Mouse (Mus musculus): ENCODE data around the gene Tmpo. TPM values are rescaled to one million over a fixed set of nuclear protein-coding genes. Genes with fewer than 3 reads are reported as not detected.
A peak's percentile ranks its signal among the peaks of the same experiment; 100 is the strongest.
"Not testable (repeated sequence)": the region's sequence is repeated elsewhere in the genome, so short reads cannot be mapped to it uniquely, and the experiment has no call there.

Gene Tmpo
- polyA plus RNA-seq, 1 experiment from 2014 or later: 438 TPM

DNA sequence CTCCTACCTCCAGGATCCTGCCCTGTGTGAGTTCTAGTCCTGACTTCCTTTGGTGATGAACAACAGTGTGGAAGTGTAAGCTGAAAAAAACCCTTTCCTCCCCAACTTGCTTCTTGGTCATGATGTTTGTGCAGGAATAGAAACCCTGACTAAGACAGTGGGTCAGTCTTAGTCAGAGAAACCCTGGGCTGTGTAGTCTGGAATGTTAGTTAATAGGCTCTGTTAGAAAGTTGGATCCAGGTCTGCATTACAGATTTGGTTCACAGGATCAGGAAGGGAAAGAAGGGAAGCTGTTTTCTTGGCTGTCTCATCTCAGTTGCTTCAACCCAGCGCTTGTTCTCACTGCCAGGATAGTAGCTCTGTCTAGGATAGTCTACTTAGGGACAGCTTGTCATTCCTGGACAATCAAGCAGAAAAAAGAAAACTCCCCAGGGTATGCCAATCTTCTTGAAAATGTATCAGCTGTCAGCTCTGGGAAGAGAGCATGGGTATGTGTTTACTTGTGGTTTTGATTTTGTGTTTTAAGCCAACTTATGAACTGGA, 18.2 kb upstream of the Tmpo start:
- H3K4me3 ChIP-seq (replicated peaks): no peak overlapping the region
- WGBS: 88% methylated on average over 1 of the region's 1 CpGs
- ATAC-seq (ENCODE audit: low FRiP score): no peak

DNA sequence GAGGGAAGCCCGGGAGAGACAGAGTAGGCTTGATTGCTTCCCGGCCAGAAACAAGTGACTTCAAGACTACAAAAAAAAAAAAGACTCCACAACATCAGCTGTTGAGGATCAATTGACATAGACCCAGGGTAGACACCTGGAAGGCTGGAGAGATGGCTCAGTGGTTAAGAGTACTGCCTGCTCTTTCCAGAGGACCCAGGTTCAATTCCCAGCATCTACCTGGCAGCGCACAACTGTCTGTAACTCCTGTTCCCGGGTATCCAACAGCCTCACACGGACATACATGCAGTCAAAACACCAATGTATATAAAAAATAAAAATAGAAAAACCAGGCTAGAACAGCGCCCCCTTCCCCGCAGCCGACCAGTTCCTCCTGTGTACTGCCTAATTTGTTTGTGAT, 16.6 kb upstream of the Tmpo start:
- H3K27me3 ChIP-seq: no peaks in the 10 kb centered on the region
- 97% methylated on average over 8 of the region's 8 CpGs for WGBS
- H3K9ac ChIP-seq: no peak overlapping the region
- ATAC-seq (ENCODE audit: low FRiP score): no peak
- 0 out of 2 replicates have a peak, but pooled peaks cover 4% of the 10 kb centered on the region for H3K9me3 ChIP-seq
- H3K4me2 ChIP-seq: no peak overlapping the region
- H3K36me3 ChIP-seq (replicated peaks): no peaks in the 10 kb centered on the region
- no peak overlapping the region for H3K4me3 ChIP-seq (replicated peaks)
- H3K4me1 ChIP-seq: no peaks in the 10 kb centered on the region
- H3K27ac ChIP-seq: no peak overlapping the region

More for the DNA sequence above, 18.2 kb upstream of the Tmpo start:
- Histone ChIP-seq H3K9me3 (0 out of 2 replicates have a peak, but pooled peaks cover 4% of the 10 kb centered on the region), H3K27ac (no peak overlapping the region), H3K9ac (no peak overlapping the region), H3K27me3 (no peaks in the 10 kb centered on the region), H3K4me1 (no peaks in the 10 kb centered on the region), H3K36me3 (replicated peaks) (no peaks in the 10 kb centered on the region), H3K4me2 (no peak overlapping the region)

DNA sequence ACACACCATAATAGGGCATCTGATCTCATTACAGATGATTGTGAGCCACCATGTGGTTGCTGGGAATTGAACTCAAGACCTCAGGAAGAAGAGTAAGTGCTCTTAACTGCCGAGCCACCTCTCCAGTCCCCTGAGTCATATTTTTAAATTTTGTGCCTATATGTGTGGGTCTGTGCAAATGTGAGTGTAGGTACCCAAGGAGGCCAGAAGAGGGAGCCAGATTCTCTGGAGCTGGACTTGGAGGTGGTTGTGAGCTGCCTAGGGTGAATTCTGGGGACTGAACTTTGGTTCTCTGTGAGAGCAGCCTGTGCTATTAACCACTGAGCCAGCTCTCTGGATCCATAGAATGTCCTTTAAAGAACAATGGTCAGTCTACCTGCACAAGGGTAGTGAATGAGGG, 15.7 kb upstream of the Tmpo start:
- H3K36me3 ChIP-seq (replicated peaks): no peaks in the 10 kb centered on the region
- no peak overlapping the region for H3K4me2 ChIP-seq
- H3K9ac ChIP-seq: no peak overlapping the region
- 88% methylated on average over 1 of the region's 1 CpGs for WGBS
- H3K27me3 ChIP-seq: no peaks in the 10 kb centered on the region
- H3K4me3 ChIP-seq (replicated peaks): no peak overlapping the region
- H3K27ac ChIP-seq: no peak overlapping the region
- H3K4me1 ChIP-seq: no peaks in the 10 kb centered on the region
- no peak for ATAC-seq (ENCODE audit: low FRiP score)
- 0 out of 2 replicates have a peak, but pooled peaks cover 4% of the 10 kb centered on the region for H3K9me3 ChIP-seq

DNA sequence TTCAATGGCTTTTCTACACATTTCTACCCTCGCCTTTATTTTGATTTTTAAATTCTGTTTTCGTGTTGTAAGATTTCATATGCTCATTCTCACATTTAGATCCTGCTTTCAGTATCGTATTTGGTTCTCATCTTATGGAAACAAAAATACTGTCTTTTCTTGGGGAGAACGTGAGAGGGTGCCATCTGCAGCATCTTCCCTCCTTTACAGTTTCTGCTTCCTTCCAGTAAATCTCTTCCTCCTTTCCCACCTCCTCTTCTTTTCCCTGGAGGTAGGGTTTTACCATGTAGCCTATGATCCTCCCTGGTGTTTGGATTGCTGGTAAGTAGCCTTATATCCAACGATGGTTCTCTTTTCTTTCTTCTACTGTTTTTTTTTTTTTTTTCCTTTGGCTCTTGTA, 14.6 kb upstream of the Tmpo start:
- Histone ChIP-seq H3K36me3 (replicated peaks) (no peaks in the 10 kb centered on the region), H3K4me1 (no peaks in the 10 kb centered on the region), H3K9me3 (0 out of 2 replicates have a peak, but pooled peaks cover 4% of the 10 kb centered on the region), H3K4me2 (no peak overlapping the region), H3K27ac (no peak overlapping the region), H3K27me3 (no peaks in the 10 kb centered on the region), H3K9ac (no peak overlapping the region), H3K4me3 (replicated peaks) (no peak overlapping the region)
- 88% methylated on average over 5 of the region's 5 CpGs for WGBS
- ATAC-seq (ENCODE audit: low FRiP score): no peak

DNA sequence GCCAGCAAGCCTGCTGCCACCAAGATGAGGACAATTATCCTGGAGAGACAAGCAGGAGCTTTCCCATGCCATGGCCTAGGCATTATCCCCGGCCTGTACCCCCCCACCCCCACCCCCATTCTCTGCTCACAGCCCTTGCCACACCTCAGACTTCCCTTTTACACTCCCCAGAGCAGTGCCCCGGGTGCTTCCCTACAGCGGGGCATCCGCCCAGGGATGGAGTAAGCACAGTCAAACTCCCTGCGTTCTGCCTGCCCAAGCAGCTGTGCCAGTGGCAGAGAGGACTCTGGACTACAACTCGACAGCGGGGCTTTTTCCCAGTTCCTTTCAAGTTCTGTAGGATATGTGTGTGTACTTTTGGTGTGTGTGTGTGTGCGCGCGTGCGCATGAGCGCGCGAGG, 14.0 kb upstream of the Tmpo start:
- H3K27me3 ChIP-seq: no peaks in the 10 kb centered on the region
- H3K27ac ChIP-seq: no peak overlapping the region
- WGBS: 89% methylated on average over 14 of the region's 14 CpGs
- ATAC-seq (ENCODE audit: low FRiP score): no peak
- H3K4me3 ChIP-seq (replicated peaks): no peak overlapping the region
- no peak overlapping the region for H3K9ac ChIP-seq
- H3K4me2 ChIP-seq: no peak overlapping the region
- no peaks in the 10 kb centered on the region for H3K4me1 ChIP-seq
- 0 out of 2 replicates have a peak, but pooled peaks cover 4% of the 10 kb centered on the region for H3K9me3 ChIP-seq
- H3K36me3 ChIP-seq (replicated peaks): no peaks in the 10 kb centered on the region

DNA sequence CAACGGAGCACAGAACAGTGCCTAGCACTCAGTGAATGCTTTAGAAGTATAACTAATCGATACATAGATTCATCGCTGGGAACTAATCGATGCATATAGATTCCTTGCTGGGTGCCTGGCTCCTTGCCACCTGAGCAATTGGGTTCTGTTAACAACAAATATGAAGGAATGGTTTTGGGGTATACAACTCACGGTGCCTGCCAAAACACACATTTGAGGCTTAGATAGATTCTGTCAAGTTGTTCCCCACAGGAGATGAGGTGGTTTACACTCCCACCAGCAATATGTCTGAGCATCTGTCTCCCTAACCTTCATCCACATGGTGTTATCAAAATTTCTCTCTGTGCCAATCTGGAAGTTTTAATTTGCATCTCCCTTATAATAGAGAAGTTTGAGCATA, 10.7 kb upstream of the Tmpo start:
- ATAC-seq (ENCODE audit: low FRiP score): no peak
- 0 out of 2 replicates have a peak, but pooled peaks cover 3% of the 10 kb centered on the region for H3K9me3 ChIP-seq
- no peak overlapping the region for H3K27ac ChIP-seq
- peaks cover 4% of the 10 kb centered on the region for H3K4me1 ChIP-seq
- H3K36me3 ChIP-seq (replicated peaks): no peaks in the 10 kb centered on the region
- WGBS: 92% methylated on average over 5 of the region's 5 CpGs
- H3K4me3 ChIP-seq (replicated peaks): no peak overlapping the region
- H3K27me3 ChIP-seq: no peaks in the 10 kb centered on the region; the same call in 1 of the 2 replicates
- no peak overlapping the region for H3K4me2 ChIP-seq
- no peak overlapping the region for H3K9ac ChIP-seq

DNA sequence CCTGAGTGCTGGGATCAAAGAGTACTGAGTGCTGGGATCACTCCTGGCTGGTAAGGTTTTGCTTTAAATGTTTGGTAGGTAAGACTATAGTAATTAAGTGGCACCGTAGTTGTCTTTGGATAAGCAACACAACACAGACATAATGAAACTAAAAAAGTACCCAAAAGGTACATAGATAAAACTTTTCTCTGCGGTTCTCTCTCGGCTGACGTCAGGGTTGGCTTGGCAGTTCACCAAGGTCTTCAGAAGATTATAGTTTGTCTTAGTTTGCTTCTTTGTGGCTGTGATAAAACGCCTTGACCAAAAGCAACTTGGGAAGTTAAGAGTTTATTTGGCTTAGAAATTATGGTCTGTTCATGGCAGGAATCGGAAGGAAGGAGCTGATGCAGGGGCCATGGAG, 8.4 kb upstream of the Tmpo start:
- no peaks in the 10 kb centered on the region for H3K9me3 ChIP-seq
- ATAC-seq (ENCODE audit: low FRiP score): no peak

DNA sequence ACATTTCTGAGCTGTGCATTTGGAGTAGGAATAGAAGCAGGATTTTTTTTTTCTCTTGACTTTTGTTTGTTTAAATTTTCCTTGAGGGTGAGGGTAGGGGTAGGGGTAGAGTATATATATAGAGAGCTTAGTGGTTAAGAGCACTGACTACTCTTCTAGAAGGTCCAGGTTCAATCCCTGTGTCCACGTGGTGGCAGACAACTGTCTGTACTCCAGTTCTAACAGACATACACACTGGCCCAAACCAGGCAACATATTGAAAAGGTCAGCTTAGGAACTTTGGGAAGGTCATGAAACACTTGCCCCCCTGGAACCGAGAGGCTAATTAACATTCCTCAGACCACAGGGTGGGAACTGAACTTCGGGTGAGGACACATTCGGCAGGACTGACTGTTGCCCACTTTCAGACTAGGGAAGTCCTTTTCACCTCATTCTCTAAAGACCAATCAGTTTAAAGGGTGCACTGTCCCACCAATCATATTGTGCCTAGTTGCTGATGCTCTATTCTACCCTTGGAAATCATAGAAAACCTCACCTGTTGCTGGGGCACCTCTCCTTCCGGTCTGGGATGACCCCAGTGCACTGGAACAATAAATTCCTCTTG, 7.7 kb upstream of the Tmpo start:
- ATAC-seq (ENCODE audit: low FRiP score): no peak
- H3K4me3 ChIP-seq (replicated peaks): no peak overlapping the region
- 73% methylated on average over 5 of the region's 5 CpGs for WGBS
- H3K27ac ChIP-seq: no peak overlapping the region
- H3K4me1 ChIP-seq: peaks cover 5% of the 10 kb centered on the region
- H3K36me3 ChIP-seq (replicated peaks): no peaks in the 10 kb centered on the region
- H3K9ac ChIP-seq: no peak overlapping the region
- no peaks in the 10 kb centered on the region for H3K9me3 ChIP-seq
- H3K4me2 ChIP-seq: no peak overlapping the region
- H3K27me3 ChIP-seq: no peaks in the 10 kb centered on the region; the same call in 1 of the 2 replicates

More for the DNA sequence above, 8.4 kb upstream of the Tmpo start:
- peaks cover 4% of the 10 kb centered on the region for H3K4me1 ChIP-seq
- no peak overlapping the region for H3K4me2 ChIP-seq
- H3K27me3 ChIP-seq: no peaks in the 10 kb centered on the region; the same call in 1 of the 2 replicates
- no peaks in the 10 kb centered on the region for H3K36me3 ChIP-seq (replicated peaks)
- H3K9ac ChIP-seq: no peak overlapping the region
- H3K27ac ChIP-seq: no peak overlapping the region
- 95% methylated on average over 6 of the region's 6 CpGs for WGBS
- H3K4me3 ChIP-seq (replicated peaks): no peak overlapping the region

DNA sequence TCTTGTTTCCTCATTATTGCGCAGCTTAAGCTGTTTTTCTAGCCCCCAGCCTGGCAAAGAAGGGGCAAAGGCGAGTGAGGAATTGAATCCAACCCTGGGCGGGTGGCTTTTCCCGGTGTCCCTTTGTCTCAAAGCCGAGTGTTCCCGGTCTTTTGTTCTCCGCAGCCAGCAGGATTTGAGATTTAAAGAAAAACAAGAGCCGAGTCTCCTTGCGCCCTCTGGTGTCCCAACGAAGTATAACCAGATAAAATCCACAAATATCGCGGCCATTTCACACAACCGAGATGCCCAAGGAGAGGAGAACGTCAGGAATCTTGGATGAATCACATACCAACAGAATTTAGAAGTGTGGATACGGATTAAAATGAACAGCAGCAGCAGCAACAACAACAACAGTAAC, 6.8 kb upstream of the Tmpo start:
- peak; percentile 79 for ATAC-seq (ENCODE audit: low FRiP score)
- peaks cover 14% of the 10 kb centered on the region for H3K4me1 ChIP-seq
- H3K27ac ChIP-seq: peak overlapping the region; percentile 91
- peak overlapping the region; percentile 43 for H3K4me2 ChIP-seq
- peak overlapping the region; percentile 21 for H3K4me3 ChIP-seq (replicated peaks)
- H3K9ac ChIP-seq: peak overlapping the region; percentile 52
- H3K9me3 ChIP-seq: no peaks in the 10 kb centered on the region
- H3K27me3 ChIP-seq: no peaks in the 10 kb centered on the region; the same call in 1 of the 2 replicates
- no peaks in the 10 kb centered on the region for H3K36me3 ChIP-seq (replicated peaks)
- WGBS: under 1% methylated on average over 15 of the region's 15 CpGs

DNA sequence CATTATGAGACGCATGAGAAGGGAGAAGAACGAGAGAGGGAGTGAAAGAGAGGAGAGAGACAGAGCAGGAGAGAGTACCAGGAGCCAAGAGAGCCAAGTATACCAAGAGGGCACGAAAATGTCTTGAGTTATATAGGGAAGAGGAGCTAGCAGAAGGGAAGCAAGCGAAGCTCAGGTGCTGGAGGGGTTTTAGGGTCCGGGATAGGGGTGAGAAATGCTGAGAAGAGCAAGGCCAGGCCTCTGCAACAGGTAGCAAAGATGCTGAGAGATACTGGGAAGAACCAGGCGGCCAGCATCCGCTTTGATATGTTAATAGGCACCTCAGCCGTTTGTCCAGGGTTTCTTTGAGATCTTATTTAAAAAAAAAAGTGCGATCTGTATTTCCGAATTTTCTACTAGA, 6.2 kb upstream of the Tmpo start:
- no peaks in the 10 kb centered on the region for H3K9me3 ChIP-seq
- 8% methylated on average over 10 of the region's 10 CpGs for WGBS
- H3K4me2 ChIP-seq: peak overlapping the region; percentile 43
- peaks cover 14% of the 10 kb centered on the region for H3K4me1 ChIP-seq
- no peaks in the 10 kb centered on the region for H3K36me3 ChIP-seq (replicated peaks)
- peak overlapping the region; percentile 52 for H3K9ac ChIP-seq
- peak overlapping the region; percentile 91 for H3K27ac ChIP-seq
- ATAC-seq (ENCODE audit: low FRiP score): peak; percentile 30
- peak overlapping the region; percentile 21 for H3K4me3 ChIP-seq (replicated peaks)
- no peaks in the 10 kb centered on the region; the same call in 1 of the 2 replicates for H3K27me3 ChIP-seq

DNA sequence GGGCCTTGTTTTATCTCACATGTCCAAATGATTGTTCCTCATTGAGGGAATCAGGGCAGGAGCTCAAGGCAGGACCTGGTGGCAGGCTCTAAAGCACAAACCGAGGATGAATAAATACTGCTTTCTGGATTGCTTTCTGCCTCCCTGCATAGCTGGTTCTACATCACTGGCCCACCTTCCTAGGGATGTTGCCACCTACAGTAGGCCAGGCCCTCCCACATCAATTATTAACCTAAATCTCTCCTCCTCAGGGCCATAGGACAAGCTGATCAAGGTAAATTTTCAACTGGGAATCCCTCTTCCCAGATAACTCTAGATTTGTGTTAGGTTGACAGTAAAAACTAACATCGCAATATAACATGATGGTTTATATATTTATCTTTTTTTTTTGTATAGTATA, 4.6 kb upstream of the Tmpo start:
- Histone ChIP-seq H3K9ac (no peak overlapping the region), H3K9me3 (no peaks in the 10 kb centered on the region), H3K36me3 (replicated peaks) (no peaks in the 10 kb centered on the region), H3K27ac (no peak overlapping the region), H3K27me3 (no peaks in the 10 kb centered on the region; the same call in 1 of the 2 replicates), H3K4me2 (no peak overlapping the region), H3K4me1 (peaks cover 17% of the 10 kb centered on the region), H3K4me3 (replicated peaks) (no peak overlapping the region)
- ATAC-seq (ENCODE audit: low FRiP score): no peak
- 97% methylated on average over 2 of the region's 2 CpGs for WGBS

DNA sequence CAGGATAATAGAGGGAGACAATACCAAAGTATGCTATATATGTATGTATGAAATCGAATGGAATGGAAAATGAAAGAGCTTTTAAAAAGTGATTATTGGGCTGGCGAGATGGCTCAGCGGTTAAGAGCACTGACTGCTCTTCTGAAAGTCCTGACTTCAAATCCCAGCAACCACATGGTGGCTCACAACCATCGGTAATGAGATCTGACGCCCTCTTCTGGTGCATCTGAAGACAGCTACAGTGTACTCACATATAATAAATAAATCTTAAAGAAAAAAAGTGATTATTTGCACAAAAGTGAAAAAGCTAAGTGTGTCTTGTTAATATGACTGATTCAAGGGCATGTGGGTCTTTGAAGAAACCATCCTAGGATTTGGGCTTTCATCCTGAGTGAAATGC, 3.8 kb upstream of the Tmpo start:
- not testable (repeated sequence) for H3K4me2 ChIP-seq; ATAC-seq (ENCODE audit: low FRiP score); H3K4me3 ChIP-seq (replicated peaks); H3K27ac ChIP-seq; H3K36me3 ChIP-seq (replicated peaks); H3K9me3 ChIP-seq; H3K9ac ChIP-seq; H3K27me3 ChIP-seq
- H3K4me1 ChIP-seq: peaks cover 25% of the 10 kb centered on the region
- 67% methylated on average over 5 of the region's 5 CpGs for WGBS

DNA sequence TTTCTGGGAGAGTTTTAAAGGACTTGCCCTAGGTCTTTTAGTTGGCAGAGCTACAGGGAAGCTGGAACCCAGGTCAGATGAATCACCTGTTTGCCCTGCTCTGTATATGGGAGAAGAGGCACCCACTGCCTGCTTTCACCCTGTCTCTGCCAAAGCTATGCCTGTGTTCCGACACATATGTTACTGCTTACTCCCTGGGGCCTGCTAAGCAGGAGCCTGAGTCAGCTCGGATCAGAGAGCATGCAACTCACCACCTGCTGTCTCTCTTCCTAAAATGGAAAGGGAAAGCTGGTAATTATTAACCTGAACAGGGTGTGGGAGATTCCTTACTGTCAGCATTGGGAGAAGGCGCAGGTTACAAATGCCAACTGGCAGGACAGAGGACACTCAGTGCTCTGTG, 2.2 kb upstream of the Tmpo start:
- H3K27me3 ChIP-seq: no peaks in the 10 kb centered on the region
- H3K4me1 ChIP-seq: peaks cover 27% of the 10 kb centered on the region
- H3K4me3 ChIP-seq (replicated peaks): no peak overlapping the region
- no peak overlapping the region for H3K9ac ChIP-seq
- H3K36me3 ChIP-seq (replicated peaks): no peaks in the 10 kb centered on the region
- H3K27ac ChIP-seq: peak overlapping the region; percentile 99
- H3K9me3 ChIP-seq: no peaks in the 10 kb centered on the region
- peak overlapping the region; percentile 54; the same call in 1 of the 2 replicates for H3K4me2 ChIP-seq
- ATAC-seq (ENCODE audit: low FRiP score): no peak
- WGBS: 56% methylated on average over 3 of the region's 3 CpGs
